22 mouse cellular contexts compared by ENCODE assay signal in genomic region chr14:31374390-31374789, GRCm38 (mm10). TPM values are rescaled to one million over a fixed set of nuclear protein-coding genes. Genes with fewer than 3 reads are reported as not detected.
"Had no signal": no experiment of that assay in that cellular context is flagged by ENCODE, and none has a peak within 500 bp of the region (broad histone marks: within the 10 kb centered on the region; RNA-seq: fewer than 3 reads in every experiment).

No protein-coding gene starts in this region.

- ATAC-seq: liver, postnatal 0 days; lung, postnatal 0 days; midbrain, embryonic 13.5 days; midbrain, embryonic 16.5 days had no signal

- H3K27me3 ChIP-seq: limb, embryonic 12.5 days; limb, embryonic 15.5 days; megakaryocyte, embryonic 14.5 days; midbrain, embryonic 13.5 days; neural tube, embryonic 13.5 days had no signal

- DNase-seq: kidney, adult 18-20 months; kidney, adult 9 months; kidney, postnatal 25 days; left cerebral cortex, postnatal 4 days; liver, postnatal 0 days; lung, embryonic 14.5 days; lung, postnatal 4 days; retina, postnatal 1 day; thymus, adult 18-20 months; thymus, postnatal 36 days had no signal

- H3K4me1 ChIP-seq: limb, embryonic 12.5 days; limb, embryonic 15.5 days; midbrain, embryonic 10.5 days; midbrain, embryonic 13.5 days; neural tube, embryonic 13.5 days had no signal

- H3K4me3 ChIP-seq: limb, embryonic 12.5 days; limb, embryonic 15.5 days; megakaryocyte, embryonic 14.5 days; midbrain, embryonic 10.5 days; midbrain, embryonic 13.5 days; myocyte; neural tube, embryonic 13.5 days had no signal

- H3K27ac ChIP-seq: kidney, postnatal 0 days; limb, embryonic 12.5 days; limb, embryonic 15.5 days; liver, embryonic 14.5 days; midbrain, embryonic 10.5 days; midbrain, embryonic 13.5 days; neural tube, embryonic 13.5 days had no signal

RNA-seq across cellular contexts. Expression of gene Dnah1, which starts 50.7 kb away (rescaled TPM):
- total RNA-seq: monocyte, adult 5-6 weeks had no signal
